Mouse (Mus musculus) thymus, adult 2 months (tissue): ENCODE results near the gene Gclm.

ENCODE experiments used
- CTCF ChIP-seq: fragments of 200-500 bp; IDR thresholded peaks from 2 replicates; pipeline ENCODE4 v1.5.1; 2012; ENCODE audit warnings: mild to moderate bottlenecking, control low read depth, low read length, moderate library complexity, borderline replicate concordance; ENCODE audit not compliant: control insufficient read depth, poor library complexity, insufficient read depth; ENCODE audit errors: extremely low read depth
- POLR2A ChIP-seq: fragments of 200-500 bp; IDR thresholded peaks from 2 replicates; pipeline ENCODE4 v1.6.1; 2012; ENCODE audit warnings: mild to moderate bottlenecking, low read length, control low read depth, moderate library complexity; ENCODE audit not compliant: control insufficient read depth, poor library complexity, insufficient read depth; ENCODE audit errors: extremely low read depth

GRCm38 (mm10) chr3:122235772-122236171 lies 9.6 kb upstream of the Gclm start:
- TF ChIP-seq POLR2A (no peak), CTCF (no peak)
